Mouse (Mus musculus) embryonic facial prominence, embryonic 10.5 days (tissue): ENCODE measurements around the gene Hebp1. TPM values are rescaled to one million over a fixed set of nuclear protein-coding genes. Genes with fewer than 3 reads are reported as not detected.

ENCODE experiments used
- DNase-seq: peaks from one replicate; pipeline ENCODE4 v3.0.0-alpha.2; 2017; ENCODE audit warnings: low spot score
- H3K27ac ChIP-seq: fragments of 300-500 bp; sonication (generic); replicated peaks from 2 replicates; pipeline ENCODE4 v1.5.1; 2016; ENCODE audit warnings: mild to moderate bottlenecking
- H3K27me3 ChIP-seq: fragments of 300-500 bp; sonication (generic); replicated peaks from 2 replicates; pipeline ENCODE4 v1.6.1; 2016; ENCODE audit warnings: low read depth, mild to moderate bottlenecking; ENCODE audit not compliant: poor library complexity, severe bottlenecking
- H3K36me3 ChIP-seq: fragments of 300-500 bp; sonication (generic); replicated peaks from 2 replicates; pipeline ENCODE4 v1.6.1; 2016; ENCODE audit warnings: mild to moderate bottlenecking, moderate library complexity
- H3K4me1 ChIP-seq: fragments of 300-500 bp; sonication (generic); 2 replicates; pipeline ENCODE4 v1.6.1; 2016
- H3K4me3 ChIP-seq: fragments of 300-500 bp; sonication (generic); 2 replicates; pipeline ENCODE4 v1.5.1; 2016; ENCODE audit warnings: mild to moderate bottlenecking, moderate library complexity
- H3K9me3 ChIP-seq: fragments of 300-500 bp; sonication (generic); 2 replicates; pipeline ENCODE4 v1.6.1; 2016; ENCODE audit warnings: mild to moderate bottlenecking
- WGBS: fragments of 180-500 bp; shearing (Covaris S2); methylation state at CpG from one replicate; pipeline ENCODE4 v1.1.7; 2016; 5-methylcytosine and 5-hydroxymethylcytosine counted together
- polyA plus RNA-seq: library from polyadenylated mRNA; unstranded; fragments of >200 nt; fragmentation: Nextera tagmentation; extraction: Ambion mirVana; gene quantifications from 2 replicates; pipeline ENCODE4 v1.2.1, GENCODE M21; 2016

Gene Hebp1
- 4.1 and 5.2 TPM in 2 replicates for polyA plus RNA-seq

DNA sequence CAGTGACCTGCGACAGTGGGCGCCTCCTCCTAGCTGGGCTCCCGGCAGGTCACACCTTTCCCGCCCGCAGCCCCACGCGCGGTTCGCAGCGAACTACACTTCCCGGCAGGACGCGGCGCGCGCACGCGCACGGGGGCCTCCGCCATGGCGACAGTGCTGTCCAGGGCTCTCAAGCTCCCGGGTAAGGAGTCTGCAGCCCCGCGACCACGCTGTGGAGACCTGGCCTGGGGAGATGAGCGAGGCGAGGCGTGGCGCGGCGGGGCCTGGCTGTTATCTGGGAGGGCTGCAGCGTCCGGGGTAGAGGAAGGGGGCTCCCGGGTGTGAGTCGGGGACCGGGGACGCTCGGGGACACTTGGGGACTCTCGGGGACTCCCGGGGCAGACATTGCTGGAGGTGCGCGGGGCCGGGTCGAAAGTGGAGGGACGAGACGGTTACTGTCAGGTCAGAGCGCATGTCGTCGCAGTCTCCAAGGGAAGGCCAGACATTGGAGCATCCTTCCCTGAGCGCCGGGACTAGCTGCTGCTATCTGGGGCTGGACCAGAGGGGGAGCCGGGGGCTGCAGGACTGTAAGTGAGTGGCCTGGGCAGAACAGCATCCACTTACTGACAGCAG lies at the start of gene Hebp1, which contains the start of gene Fam234b:
Gene Hebp1 (minus strand): TSS at position 102 of the 612 bp plus-strand sequence.
Gene Fam234b (plus strand): TSS at position 57 of the 612 bp plus-strand sequence.
- Histone ChIP-seq H3K9me3 (no peaks in the 10 kb centered on the region), H3K4me1 (peaks cover 24% of the 10 kb centered on the region), H3K4me3 (peak within 1 kb of the TSS; percentile 91), H3K27me3 (peaks cover 12% of the 10 kb centered on the region; the same call in 1 of the 2 replicates), H3K27ac (peak within 1 kb of the TSS; percentile 92), H3K36me3 (no peaks in the 10 kb centered on the region)
- under 1% methylated on average over 52 of the region's 52 CpGs for WGBS
- DNase-seq: peak; percentile 87

DNA sequence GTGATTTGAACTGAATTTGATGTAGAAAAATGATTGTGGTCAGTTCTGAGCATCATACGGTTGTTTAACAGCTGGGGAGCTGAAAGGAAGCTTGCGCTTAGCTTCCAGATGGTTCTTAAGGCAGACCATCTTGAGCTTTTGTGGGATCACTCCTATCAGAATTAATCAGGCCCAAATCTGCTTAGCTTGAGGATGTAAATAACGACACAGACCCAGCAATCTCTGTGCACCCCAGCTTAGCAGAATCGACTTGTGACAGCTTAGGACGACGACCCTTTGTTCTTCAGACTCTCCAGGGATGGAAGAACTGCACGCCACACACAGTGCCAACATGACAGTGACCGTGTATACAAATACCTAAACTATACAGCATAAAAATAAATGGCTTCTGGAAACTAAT lies 47.8 kb upstream of the Hebp1 start:
- 79% methylated on average over 8 of the region's 8 CpGs for WGBS
- Histone ChIP-seq H3K4me3 (no peak overlapping the region), H3K4me1 (peaks cover 15% of the 10 kb centered on the region), H3K9me3 (no peaks in the 10 kb centered on the region), H3K36me3 (no peaks in the 10 kb centered on the region), H3K27me3 (no peaks in the 10 kb centered on the region), H3K27ac (no peak overlapping the region)
- no peak for DNase-seq

- no peak for DNase-seq
- H3K27ac ChIP-seq: no peak overlapping the region
- 94% methylated on average over 8 of the region's 8 CpGs for WGBS
Observed at GRCm38 (mm10) chr6:135240361-135240760, 42.5 kb upstream of the Hebp1 start.

DNA sequence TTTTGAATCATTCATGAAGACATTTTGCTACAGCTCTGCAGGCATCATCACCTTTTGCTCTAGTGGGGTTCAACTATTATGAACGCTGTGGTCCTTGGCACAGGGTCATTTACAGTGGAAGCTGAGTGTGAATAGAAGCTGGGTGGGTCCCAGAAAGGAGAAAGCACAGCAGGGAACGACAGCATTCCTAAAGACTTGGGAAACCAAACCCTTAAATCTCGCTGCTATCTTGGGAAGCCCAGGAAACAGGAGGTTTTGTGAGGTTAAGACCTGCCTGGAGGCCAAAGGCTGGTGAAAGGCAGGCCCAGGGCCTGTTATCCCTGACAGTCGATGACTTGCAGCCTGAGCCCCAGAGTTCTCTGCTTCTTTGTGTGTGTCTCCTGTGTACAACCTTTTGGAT lies 40.4 kb upstream of the Hebp1 start:
- DNase-seq: no peak
- H3K4me1 ChIP-seq: peaks cover 18% of the 10 kb centered on the region
- H3K27me3 ChIP-seq: no peaks in the 10 kb centered on the region
- H3K9me3 ChIP-seq: no peaks in the 10 kb centered on the region
- H3K27ac ChIP-seq: no peak overlapping the region
- no peak overlapping the region for H3K4me3 ChIP-seq
- 43% methylated on average over 4 of the region's 4 CpGs for WGBS
- H3K36me3 ChIP-seq: peaks cover 8% of the 10 kb centered on the region; the same call in 1 of the 2 replicates

More at GRCm38 (mm10) chr6:135240361-135240760, 42.5 kb upstream of the Hebp1 start:
- H3K27me3 ChIP-seq: no peaks in the 10 kb centered on the region
- H3K4me1 ChIP-seq: peaks cover 18% of the 10 kb centered on the region
- no peaks in the 10 kb centered on the region for H3K9me3 ChIP-seq
- H3K4me3 ChIP-seq: no peak overlapping the region
- 0 out of 2 replicates have a peak, but pooled peaks cover 2% of the 10 kb centered on the region for H3K36me3 ChIP-seq

GRCm38 (mm10) chr6:135237326-135237725 lies 39.5 kb upstream of the Hebp1 start:
- DNase-seq: no peak
- H3K27me3 ChIP-seq: no peaks in the 10 kb centered on the region
- H3K36me3 ChIP-seq: peaks cover 8% of the 10 kb centered on the region; the same call in 1 of the 2 replicates
- H3K4me1 ChIP-seq: peaks cover 16% of the 10 kb centered on the region
- 79% methylated on average over 14 of the region's 14 CpGs for WGBS
- no peak overlapping the region for H3K4me3 ChIP-seq
- no peaks in the 10 kb centered on the region for H3K9me3 ChIP-seq
- H3K27ac ChIP-seq: no peak overlapping the region

GRCm38 (mm10) chr6:135236576-135236975 lies 38.8 kb upstream of the Hebp1 start:
- Histone ChIP-seq H3K9me3 (no peaks in the 10 kb centered on the region), H3K27me3 (no peaks in the 10 kb centered on the region), H3K4me3 (no peak overlapping the region), H3K36me3 (peaks cover 11% of the 10 kb centered on the region; the same call in 1 of the 2 replicates), H3K27ac (no peak overlapping the region), H3K4me1 (peaks cover 9% of the 10 kb centered on the region)
- 87% methylated on average over 3 of the region's 3 CpGs for WGBS
- DNase-seq: no peak

DNA sequence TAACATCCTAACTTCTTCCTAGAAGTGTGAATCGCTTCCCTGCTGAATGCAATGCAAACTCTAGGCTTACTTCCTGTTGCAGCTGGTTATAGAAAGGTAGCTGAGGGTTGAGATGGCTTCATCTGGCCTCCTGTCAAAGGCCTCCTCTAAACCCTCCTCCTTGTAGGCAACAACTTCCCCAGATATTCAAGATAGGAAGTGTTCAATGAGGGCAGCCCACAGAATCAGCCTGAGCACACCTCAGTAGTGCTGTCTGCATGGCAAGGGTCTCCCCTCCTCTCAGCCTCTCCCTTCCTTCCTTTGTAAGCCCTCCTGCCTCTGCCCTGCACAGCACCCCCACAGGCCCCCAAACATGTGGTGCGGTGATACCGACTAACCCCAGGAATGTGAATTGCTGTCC lies 37.9 kb upstream of the Hebp1 start:
- DNase-seq: no peak
- Histone ChIP-seq H3K27ac (no peak overlapping the region), H3K36me3 (peaks cover 11% of the 10 kb centered on the region; the same call in 1 of the 2 replicates), H3K27me3 (no peaks in the 10 kb centered on the region), H3K4me1 (peaks cover 4% of the 10 kb centered on the region; the same call in 1 of the 2 replicates), H3K4me3 (no peak overlapping the region), H3K9me3 (no peaks in the 10 kb centered on the region)
- 93% methylated on average over 3 of the region's 3 CpGs for WGBS

DNA sequence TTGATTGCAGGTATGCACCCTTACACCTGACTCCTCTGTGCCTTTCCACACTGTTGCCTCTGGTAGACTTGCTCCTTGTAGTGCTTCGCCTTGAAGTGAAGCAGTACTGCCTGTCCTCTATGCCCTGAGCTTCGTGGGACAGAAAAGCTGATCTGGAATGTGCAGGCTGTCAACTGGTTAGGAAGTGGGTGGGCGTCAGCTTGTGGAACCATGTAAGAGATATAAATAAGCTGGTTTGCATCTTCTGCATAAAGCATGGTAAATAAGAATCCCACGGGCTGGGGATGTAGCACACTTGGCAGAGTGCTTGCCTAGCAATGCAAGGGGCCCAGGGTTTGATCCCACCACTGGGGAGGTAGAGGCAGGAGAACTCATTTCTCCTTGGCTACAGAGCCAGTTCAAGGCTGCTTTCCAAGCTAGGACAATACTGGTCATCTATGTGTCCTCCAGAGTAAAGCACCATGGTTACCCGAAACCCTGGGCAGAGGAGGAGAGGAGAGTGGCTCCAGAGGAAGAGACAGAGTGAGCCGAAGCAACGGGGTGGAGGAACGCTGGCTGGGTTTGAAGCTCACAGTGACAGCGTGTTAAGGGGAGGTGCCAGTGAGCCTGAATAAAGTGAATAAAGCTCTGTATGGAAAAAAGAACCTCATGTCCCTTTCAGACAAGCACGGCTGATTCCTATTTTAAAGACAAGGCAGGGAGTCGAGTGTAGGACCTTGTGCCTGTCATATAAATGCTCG lies 34.8 kb upstream of the Hebp1 start:
- H3K27me3 ChIP-seq: no peaks in the 10 kb centered on the region
- H3K4me1 ChIP-seq: peaks cover 8% of the 10 kb centered on the region
- no peak overlapping the region for H3K4me3 ChIP-seq
- 81% methylated on average over 12 of the region's 12 CpGs for WGBS
- no peak overlapping the region for H3K27ac ChIP-seq
- DNase-seq: no peak
- H3K9me3 ChIP-seq: no peaks in the 10 kb centered on the region
- H3K36me3 ChIP-seq: peaks cover 14% of the 10 kb centered on the region; the same call in 1 of the 2 replicates

GRCm38 (mm10) chr6:135230586-135230985 lies 32.8 kb upstream of the Hebp1 start:
- peaks cover 12% of the 10 kb centered on the region; the same call in 1 of the 2 replicates for H3K36me3 ChIP-seq
- H3K4me1 ChIP-seq: peaks cover 8% of the 10 kb centered on the region
- H3K4me3 ChIP-seq: no peak overlapping the region
- H3K27me3 ChIP-seq: no peaks in the 10 kb centered on the region
- DNase-seq: no peak
- 89% methylated on average over 6 of the region's 6 CpGs for WGBS
- no peak overlapping the region for H3K27ac ChIP-seq
- H3K9me3 ChIP-seq: no peaks in the 10 kb centered on the region

GRCm38 (mm10) chr6:135228465-135228941 lies 30.7 kb upstream of the Hebp1 start:
- Histone ChIP-seq H3K36me3 (peaks cover 6% of the 10 kb centered on the region; the same call in 1 of the 2 replicates), H3K9me3 (no peaks in the 10 kb centered on the region), H3K4me3 (no peak overlapping the region), H3K27ac (no peak overlapping the region), H3K27me3 (no peaks in the 10 kb centered on the region), H3K4me1 (peaks cover 19% of the 10 kb centered on the region)
- DNase-seq: peak; percentile 18
- WGBS: 54% methylated on average over 10 of the region's 10 CpGs

GRCm38 (mm10) chr6:135223786-135224416 lies 26.1 kb upstream of the Hebp1 start:
- Histone ChIP-seq H3K27me3 (no peaks in the 10 kb centered on the region), H3K4me1 (peaks cover 21% of the 10 kb centered on the region), H3K4me3 (no peak overlapping the region), H3K36me3 (no peaks in the 10 kb centered on the region; the same call in none of the 2 replicates), H3K27ac (no peak overlapping the region; the same call in 1 of the 2 replicates), H3K9me3 (no peaks in the 10 kb centered on the region)
- DNase-seq: no peak
- WGBS: 68% methylated on average over 6 of the region's 6 CpGs

GRCm38 (mm10) chr6:135219916-135220315 lies 22.1 kb upstream of the Hebp1 start:
- Histone ChIP-seq H3K4me3 (no peak overlapping the region), H3K27ac (no peak overlapping the region), H3K9me3 (no peaks in the 10 kb centered on the region), H3K27me3 (no peaks in the 10 kb centered on the region), H3K36me3 (peaks cover 5% of the 10 kb centered on the region), H3K4me1 (peaks cover 8% of the 10 kb centered on the region)
- DNase-seq: no peak
- 87% methylated on average over 5 of the region's 5 CpGs for WGBS
